Mouse (Mus musculus): Measurements from ENCODE around the gene Kat14.

GRCm38 (mm10) chr2:144352843-144353242 lies 15.9 kb upstream of the Kat14 start:
- TF ChIP-seq POLR2A (IDR thresholded peaks at IDR 0.05; ENCODE audit: low read depth, low read length) (no peak), CTCF (conservative IDR thresholded peaks at IDR 0.05; ENCODE audit: insufficient read depth, insufficient read length, low read depth, low read length) (no peak)
